Mouse (Mus musculus) left cerebral cortex, postnatal 14 days (tissue): Measurements from ENCODE around the gene Nexn. TPM values are rescaled to one million over a fixed set of nuclear protein-coding genes. Genes with fewer than 3 reads are reported as not detected.

Experiments
- total RNA-seq, 2 experiments: library from RNA; stranded (reverse); gene quantifications; 2 replicates each; pipeline ENCODE4 v1.2.3; 2021

Nexn gene
- total RNA-seq, 2 experiments from 2014 or later: 1.6 to 1.8 TPM

Other genes with a start within 250 kb of the Nexn start
- gene Gipc2, start 100.1 kb downstream of the Nexn start, total RNA-seq: 1 to 10 TPM; 3.1 to 4.1 TPM
- gene Dnajb4, start 56.0 kb downstream of the Nexn start, total RNA-seq: 10 to 100 TPM; 59.0 to 60.4 TPM
- gene Fubp1, start 55.9 kb downstream of the Nexn start, total RNA-seq: 100 to 1,000 TPM; 106 to 112 TPM
- gene Miga1, start 74.1 kb upstream of the Nexn start, total RNA-seq: 10 to 100 TPM; 82.3 to 83.2 TPM
- gene Usp33, start 80.1 kb upstream of the Nexn start, total RNA-seq: 100 to 1,000 TPM; 123 to 127 TPM
- gene Zzz3, start 129.1 kb upstream of the Nexn start, total RNA-seq: 10 to 100 TPM; 29.3 to 30.8 TPM